Mouse (Mus musculus) forelimb bud, embryonic 11.5 days (tissue): ENCODE data around the gene Thap12.

Experiments used
- DNase-seq: peaks from one replicate; pipeline ENCODE4 v3.0.0-alpha.2; 2012; ENCODE audit warnings: low read depth, low spot score

Thap12 gene

GRCm38 (mm10) chr7:98698041-98698440 is 4.9 kb upstream of the Thap12 start:
- no peak for DNase-seq

- DNase-seq = no peak
These were observed 4.3 kb upstream of the Thap12 start for GRCm38 (mm10) chr7:98698590-98698989.

- no peak for DNase-seq
These were observed 1.1 kb upstream of the Thap12 start for GRCm38 (mm10) chr7:98701771-98702170.

- no peak for DNase-seq
These were observed 520 bp downstream of the Thap12 start for GRCm38 (mm10) chr7:98703365-98703881.

- DNase-seq = no peak
These were observed 1.4 kb downstream of the Thap12 start for GRCm38 (mm10) chr7:98704276-98704675.

GRCm38 (mm10) chr7:98713661-98714060 is 10.8 kb downstream of the Thap12 start:
- no peak for DNase-seq

GRCm38 (mm10) chr7:98717438-98717837 is 14.5 kb downstream of the Thap12 start:
- DNase-seq = no peak

- no peak for DNase-seq
These were observed 16.9 kb downstream of the Thap12 start for GRCm38 (mm10) chr7:98719761-98720160.

- DNase-seq = peak; percentile 56
These were observed 17.8 kb downstream of the Thap12 start for GRCm38 (mm10) chr7:98720731-98721130.

GRCm38 (mm10) chr7:98721172-98721571 is 18.3 kb downstream of the Thap12 start:
- peak; percentile 75 for DNase-seq

GRCm38 (mm10) chr7:98721623-98722022 is 18.7 kb downstream of the Thap12 start:
- DNase-seq = no peak

GRCm38 (mm10) chr7:98725686-98726195 is 22.8 kb downstream of the Thap12 start:
- DNase-seq = no peak

GRCm38 (mm10) chr7:98727986-98728385 is 25.1 kb downstream of the Thap12 start:
- peak; percentile 59 for DNase-seq

GRCm38 (mm10) chr7:98728499-98728898 is 25.6 kb downstream of the Thap12 start:
- no peak for DNase-seq

GRCm38 (mm10) chr7:98729661-98730271 is 26.9 kb downstream of the Thap12 start:
- peak; percentile 47 for DNase-seq

GRCm38 (mm10) chr7:98733958-98734357 is 31.1 kb downstream of the Thap12 start:
- no peak for DNase-seq

- peak; percentile 36 for DNase-seq
These were observed 32.0 kb downstream of the Thap12 start for GRCm38 (mm10) chr7:98734876-98735275.

- no peak for DNase-seq
These were observed 34.1 kb downstream of the Thap12 start for GRCm38 (mm10) chr7:98736780-98737550.

GRCm38 (mm10) chr7:98740363-98740762 is 37.5 kb downstream of the Thap12 start:
- DNase-seq = peak; percentile 23

GRCm38 (mm10) chr7:98743312-98743711 is 40.4 kb downstream of the Thap12 start:
- DNase-seq = peak; percentile 78

GRCm38 (mm10) chr7:98750404-98750803 is 47.5 kb downstream of the Thap12 start:
- DNase-seq = no peak

- DNase-seq = peak; percentile 50
These were observed 49.8 kb downstream of the Thap12 start for GRCm38 (mm10) chr7:98752680-98753079.

GRCm38 (mm10) chr7:98756050-98756449 is 53.1 kb downstream of the Thap12 start:
- no peak for DNase-seq
